Mouse (Mus musculus) spleen, embryonic (tissue): Measurements from ENCODE around the gene Hoxc12.

ENCODE experiments used
- CTCF ChIA-PET: fragments of 350-600 bp; sonication (Branson Sonifier 250); formaldehyde crosslinking; loops from one replicate; lab custom pipeline; 2022; lab: Charles Lee

The Hoxc12 gene

DNA sequence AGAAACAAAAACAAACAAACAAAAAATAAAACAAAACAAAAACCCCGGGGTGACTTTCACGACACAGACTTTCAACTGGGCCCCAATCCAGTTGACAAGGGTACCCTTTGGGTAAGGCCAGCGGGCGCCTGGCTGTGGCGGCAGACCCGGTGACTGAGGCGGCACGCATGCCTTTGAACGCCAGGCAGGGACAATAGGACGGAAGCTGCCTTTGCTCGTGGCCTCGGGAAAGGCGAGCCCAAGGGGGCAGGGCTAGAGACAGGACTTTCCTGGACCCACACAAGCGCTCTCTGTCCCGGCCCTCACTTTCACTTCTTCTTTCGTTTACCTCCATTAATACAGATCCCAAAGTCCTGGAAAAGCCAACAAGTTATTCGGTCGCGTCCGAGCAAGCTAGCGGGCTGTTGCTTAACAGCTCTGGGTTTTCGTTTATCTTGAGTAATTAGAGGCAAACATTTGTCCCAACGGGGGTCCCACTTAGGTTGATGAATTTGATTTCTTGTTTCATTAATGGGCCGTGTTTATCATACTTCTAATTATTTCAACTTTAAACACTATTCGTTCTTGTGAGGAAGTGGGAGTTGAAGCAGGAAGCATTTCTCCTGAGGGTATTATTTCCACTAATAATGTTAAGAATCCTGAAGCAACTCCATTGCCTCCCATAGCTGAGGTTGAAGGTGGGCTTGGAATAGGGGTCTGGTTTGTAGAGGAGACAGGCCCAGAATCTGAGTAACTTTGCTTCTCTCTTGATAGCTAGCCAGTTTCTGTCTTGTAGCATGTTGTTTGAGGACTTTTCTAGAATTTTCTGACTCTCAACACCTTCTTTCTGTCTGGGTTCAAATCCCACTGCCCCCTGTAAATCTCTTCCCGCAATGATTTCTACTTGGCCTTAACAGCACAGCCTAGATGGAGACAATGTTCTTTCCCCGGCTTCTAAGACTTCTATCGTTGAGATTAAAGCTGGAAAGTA lies 27.4 kb downstream of the Hoxc12 start:
- CTCF ChIA-PET = interaction anchor here (1.4 kb wide), 1 partner anchor 16 kb away, joined by 3 read pairs; no protein-coding TSS in a partner anchor

GRCm38 (mm10) chr15:102965003-102965891 lies 28.7 kb downstream of the Hoxc12 start:
- CTCF ChIA-PET = interaction anchor here (1.1 to 1.4 kb wide), 3 partner anchors 15 to 369 kb away, joined by 3 to 7 read pairs (median 4); no protein-coding TSS in a partner anchor

- CTCF ChIA-PET = interaction anchor here (0.6 to 1.4 kb wide), 5 partner anchors 14 to 368 kb away, joined by 3 to 9 read pairs (median 4); no protein-coding TSS in a partner anchor
Measured at GRCm38 (mm10) chr15:102965892-102966775, 29.6 kb downstream of the Hoxc12 start.

DNA sequence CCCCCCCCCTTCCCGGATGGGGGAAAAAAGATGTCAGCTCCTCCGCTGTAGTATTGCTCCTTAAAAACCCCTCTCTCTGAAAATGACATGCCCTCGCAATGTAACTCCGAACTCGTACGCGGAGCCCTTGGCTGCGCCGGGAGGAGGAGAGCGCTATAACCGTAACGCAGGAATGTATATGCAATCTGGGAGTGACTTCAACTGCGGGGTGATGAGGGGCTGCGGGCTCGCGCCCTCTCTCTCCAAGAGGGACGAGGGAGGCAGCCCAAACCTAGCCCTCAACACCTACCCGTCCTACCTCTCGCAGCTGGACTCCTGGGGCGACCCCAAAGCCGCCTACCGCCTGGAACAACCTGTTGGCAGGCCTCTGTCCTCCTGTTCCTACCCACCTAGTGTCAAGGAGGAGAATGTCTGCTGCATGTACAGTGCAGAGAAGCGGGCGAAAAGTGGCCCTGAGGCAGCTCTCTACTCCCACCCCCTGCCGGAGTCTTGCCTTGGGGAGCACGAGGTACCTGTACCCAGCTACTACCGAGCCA lies 30.3 kb downstream of the Hoxc12 start, which contains the start of gene Hoxc10:
TSS of gene Hoxc10 (plus strand) at position 21 of the 536 bp plus-strand sequence.
- CTCF ChIA-PET = interaction anchor here (0.6 to 1.1 kb wide), 3 partner anchors 16 to 342 kb away, joined by 4 to 9 read pairs (median 7); no protein-coding TSS in a partner anchor

DNA sequence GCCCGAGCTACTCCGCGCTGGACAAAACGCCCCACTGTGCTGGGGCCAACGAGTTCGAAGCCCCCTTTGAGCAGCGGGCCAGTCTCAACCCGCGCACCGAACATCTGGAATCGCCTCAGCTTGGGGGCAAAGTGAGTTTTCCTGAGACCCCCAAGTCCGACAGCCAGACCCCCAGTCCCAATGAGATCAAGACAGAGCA lies 30.7 kb downstream of the Hoxc12 start, which contains the start of gene Hoxc5:
TSS of gene Hoxc5 (plus strand) at position 132 of the 199 bp plus-strand sequence.
- CTCF ChIA-PET = no interaction called here

- CTCF ChIA-PET = no interaction called here
Measured at GRCm38 (mm10) chr15:102967511-102968397, 31.2 kb downstream of the Hoxc12 start.

DNA sequence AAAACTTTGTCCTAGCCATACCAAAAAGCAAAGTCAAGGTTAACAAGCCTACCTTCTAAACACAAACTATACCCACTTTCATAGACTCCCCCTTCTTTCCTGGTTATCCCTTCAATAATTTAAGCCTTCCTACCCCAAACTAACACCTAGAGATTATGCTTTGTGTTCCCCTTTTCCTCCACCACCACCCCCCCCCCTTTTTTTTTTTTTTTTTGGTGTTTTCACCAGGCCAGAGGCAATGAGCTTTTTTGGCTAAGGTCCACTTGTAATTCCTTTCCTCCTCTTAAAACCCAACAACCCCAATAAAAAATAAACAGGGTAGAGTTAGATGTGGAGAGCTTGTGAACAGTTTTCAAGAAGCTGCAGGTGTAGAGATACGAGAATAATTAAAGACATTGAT lies 32.7 kb downstream of the Hoxc12 start:
- CTCF ChIA-PET = interaction anchor here (0.6 kb wide), 1 partner anchor 20 kb away, joined by 13 read pairs; no protein-coding TSS in a partner anchor

DNA sequence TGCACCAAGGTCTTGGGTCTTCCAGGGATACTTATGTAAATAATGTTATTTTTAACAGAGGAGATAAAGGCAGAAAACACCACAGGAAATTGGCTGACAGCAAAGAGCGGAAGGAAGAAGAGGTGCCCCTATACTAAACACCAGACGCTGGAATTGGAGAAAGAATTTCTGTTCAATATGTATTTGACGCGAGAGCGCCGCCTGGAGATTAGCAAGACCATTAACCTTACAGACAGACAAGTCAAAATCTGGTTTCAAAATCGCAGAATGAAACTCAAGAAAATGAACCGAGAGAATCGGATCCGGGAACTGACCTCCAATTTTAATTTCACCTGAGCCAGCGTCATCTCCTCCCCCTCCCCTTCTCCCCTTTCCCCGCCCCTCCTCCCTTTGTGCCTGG lies 34.2 kb downstream of the Hoxc12 start:
- CTCF ChIA-PET = no interaction called here

- CTCF ChIA-PET = interaction anchor here (1.2 kb wide), 1 partner anchor 15 kb away, joined by 3 read pairs; no protein-coding TSS in a partner anchor
Measured at GRCm38 (mm10) chr15:102972254-102972653, 35.7 kb downstream of the Hoxc12 start.

DNA sequence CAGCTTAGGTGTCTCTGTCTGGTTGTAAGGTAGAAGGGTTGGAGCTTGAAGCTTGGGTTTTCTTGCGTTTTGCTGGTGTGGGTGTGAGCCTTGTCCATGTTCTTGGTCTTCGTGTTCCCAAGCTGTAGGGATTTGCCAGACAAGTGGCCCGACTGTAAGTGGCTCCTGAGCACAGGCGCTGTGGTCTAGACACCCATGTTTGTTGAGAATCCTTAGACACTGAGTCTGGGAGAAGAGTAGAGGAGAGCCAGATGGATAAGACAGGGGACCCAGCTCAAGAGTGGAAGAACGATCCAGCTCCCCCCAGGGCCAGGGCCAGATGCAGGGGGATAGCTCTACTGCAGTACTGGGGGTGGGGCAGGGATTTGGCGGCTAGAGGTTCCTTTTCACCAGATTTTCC lies 36.2 kb downstream of the Hoxc12 start:
- CTCF ChIA-PET = interaction anchor here (1.2 kb wide), 1 partner anchor 14 kb away, joined by 3 read pairs; no protein-coding TSS in a partner anchor

- CTCF ChIA-PET = interaction anchor here (0.6 kb wide), 1 partner anchor 317 kb away, joined by 11 read pairs; no protein-coding TSS in a partner anchor
Measured at GRCm38 (mm10) chr15:102975034-102975433, 38.5 kb downstream of the Hoxc12 start.

DNA sequence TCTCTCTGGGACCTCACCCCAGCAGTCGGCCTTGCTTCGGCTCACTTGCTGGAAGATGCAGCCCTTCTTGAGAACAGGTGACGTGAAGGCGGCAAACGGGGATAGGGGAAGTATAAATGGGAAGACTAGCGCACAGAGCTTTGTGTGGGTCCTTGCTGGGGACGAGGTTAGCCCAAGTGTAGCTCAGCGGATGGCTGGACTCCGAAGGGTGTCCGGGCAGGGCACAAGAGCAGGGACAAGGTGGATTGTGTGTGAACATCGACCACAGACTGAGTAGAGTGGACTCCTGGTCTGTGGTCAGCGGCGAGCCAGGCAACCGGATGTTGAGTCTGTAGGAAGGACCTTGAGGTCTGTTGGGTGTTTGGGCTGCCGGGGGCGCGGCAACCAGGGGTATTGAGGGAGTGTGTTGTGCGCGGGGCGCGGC lies 39.1 kb downstream of the Hoxc12 start:
- CTCF ChIA-PET = no interaction called here

GRCm38 (mm10) chr15:102976171-102976570 lies 39.6 kb downstream of the Hoxc12 start, which contains the start of gene Hoxc9:
Gene Hoxc9, plus strand, starts transcription at chr15:102976439.
- CTCF ChIA-PET = interaction anchor here (0.6 kb wide), 1 partner anchor 26 kb away, joined by 5 read pairs; no protein-coding TSS in a partner anchor

DNA sequence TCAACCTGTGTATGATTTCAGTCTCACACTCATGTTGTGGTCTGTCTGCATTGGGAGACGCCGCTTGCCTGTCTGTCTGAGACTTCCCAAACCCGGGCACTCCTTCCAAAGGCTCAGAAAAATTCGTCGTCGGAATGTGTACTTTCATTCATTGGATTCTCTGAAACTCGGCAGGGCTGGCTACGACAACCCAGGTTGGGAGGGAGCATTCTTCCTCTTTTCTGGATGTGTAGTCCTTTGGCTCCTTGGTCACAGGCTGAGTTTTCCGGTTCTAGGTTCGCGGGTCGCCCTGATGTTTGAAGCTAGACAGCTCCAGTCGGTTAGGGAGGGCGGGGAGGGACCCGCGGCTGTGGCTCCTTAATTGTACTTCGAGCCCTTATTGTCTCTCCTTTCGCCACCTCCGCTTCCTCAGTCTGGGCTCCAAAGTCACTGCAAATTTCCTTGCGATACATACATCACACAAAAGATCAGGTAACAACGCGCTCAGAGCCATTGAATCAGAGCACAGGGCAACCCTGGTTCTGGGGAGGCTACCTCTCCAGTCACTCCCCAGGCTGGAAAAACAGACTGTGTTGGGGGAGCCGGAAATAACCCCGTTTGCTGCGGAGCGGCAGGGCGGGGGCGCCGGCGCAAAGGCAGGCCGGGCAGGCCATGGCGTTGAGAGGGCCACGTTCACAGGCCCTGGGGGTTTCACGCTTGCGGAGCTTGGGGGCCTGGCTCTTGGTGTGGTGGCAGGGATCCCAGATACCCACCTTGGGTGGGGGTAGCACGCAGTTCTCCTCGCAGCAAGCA lies 40.3 kb downstream of the Hoxc12 start:
- CTCF ChIA-PET = interaction anchor here (0.6 to 0.9 kb wide), 2 partner anchors 26 to 188 kb away, joined by 3 to 5 read pairs; no protein-coding TSS in a partner anchor

DNA sequence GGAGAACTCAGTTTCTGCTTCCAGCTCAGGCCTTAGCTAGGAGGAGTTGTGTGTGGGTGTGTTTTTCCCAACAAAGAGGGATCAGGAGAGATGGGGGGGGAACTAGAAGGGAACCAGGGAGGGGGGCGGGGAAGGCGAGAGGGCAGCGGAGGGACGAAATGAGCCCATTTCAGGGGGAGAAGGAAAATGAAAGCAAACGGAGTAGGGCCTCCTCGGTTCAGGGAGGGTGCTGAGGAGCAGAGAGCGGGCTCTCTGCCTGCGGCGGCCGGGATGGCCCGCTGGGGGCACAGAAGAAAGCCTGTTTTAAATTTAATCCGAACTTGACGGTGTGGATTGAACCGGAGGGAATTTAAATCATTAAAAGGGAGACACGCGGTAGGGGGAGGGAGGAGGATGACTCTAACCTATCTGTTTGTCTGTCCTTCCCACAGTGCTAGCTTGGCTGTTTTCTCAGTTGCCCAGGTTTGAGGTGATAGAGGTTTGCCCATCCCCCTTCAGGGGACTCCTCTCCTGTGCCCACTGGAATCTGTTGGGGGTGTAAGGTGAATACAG lies 40.9 kb downstream of the Hoxc12 start:
- CTCF ChIA-PET = interaction anchor here (0.9 kb wide), 1 partner anchor 188 kb away, joined by 3 read pairs; no protein-coding TSS in a partner anchor

- CTCF ChIA-PET = interaction anchor here (1.5 kb wide), 1 partner anchor 14 kb away, joined by 3 read pairs; no protein-coding TSS in a partner anchor
Measured at GRCm38 (mm10) chr15:102978615-102979515, 42.3 kb downstream of the Hoxc12 start.
